Mouse (Mus musculus) heart, embryonic 10.5 days (tissue): ENCODE data around the gene Ap3d1. TPM values are rescaled to one million over a fixed set of nuclear protein-coding genes. Genes with fewer than 3 reads are reported as not detected.
A peak's percentile ranks its signal among the peaks of the same experiment; 100 is the strongest.

Source experiments
- DNase-seq: peaks from one replicate; pipeline ENCODE4 v3.0.0-alpha.2; 2017; ENCODE audit warnings: low spot score
- H3K27ac ChIP-seq: fragments of 300-500 bp; sonication (generic); 2 replicates; pipeline ENCODE4 v1.5.1; 2016; ENCODE audit warnings: mild to moderate bottlenecking
- H3K27me3 ChIP-seq: fragments of 300-500 bp; sonication (generic); 2 replicates; pipeline ENCODE4 v1.6.1; 2016; ENCODE audit warnings: mild to moderate bottlenecking; ENCODE audit not compliant: poor library complexity, insufficient read depth, severe bottlenecking
- H3K36me3 ChIP-seq: fragments of 300-500 bp; sonication (generic); 2 replicates; pipeline ENCODE4 v1.6.1; 2016; ENCODE audit warnings: mild to moderate bottlenecking, moderate library complexity
- H3K4me1 ChIP-seq: fragments of 300-500 bp; sonication (generic); 2 replicates; pipeline ENCODE4 v1.6.1; 2016; ENCODE audit warnings: mild to moderate bottlenecking
- H3K4me3 ChIP-seq: fragments of 300-500 bp; sonication (generic); 2 replicates; pipeline ENCODE4 v1.5.1; 2016; ENCODE audit warnings: mild to moderate bottlenecking, moderate library complexity
- H3K9me3 ChIP-seq: fragments of 300-500 bp; sonication (generic); 2 replicates; pipeline ENCODE4 v1.6.1; 2016; ENCODE audit warnings: mild to moderate bottlenecking, moderate library complexity
- WGBS: fragments of 180-500 bp; shearing (Covaris S2); methylation state at CpG from one replicate; pipeline ENCODE4 v1.1.7; 2016; 5-methylcytosine and 5-hydroxymethylcytosine counted together
- polyA plus RNA-seq: library from polyadenylated mRNA; unstranded; fragments of >200 nt; fragmentation: Nextera tagmentation; extraction: Ambion mirVana; gene quantifications from 2 replicates; pipeline ENCODE4 v1.2.1, GENCODE M21; 2016

The Ap3d1 gene
- polyA plus RNA-seq, 1 experiment from 2014 or later = 60.4 TPM

GRCm38 (mm10) chr10:80774549-80774948 is 32.5 kb upstream of the Ap3d1 start:
- no peaks in the 10 kb centered on the region for H3K9me3 ChIP-seq
- DNase-seq = peak; percentile 96
- H3K4me3 ChIP-seq = peak overlapping the region; percentile 20; the same call in 1 of the 2 replicates
- peaks cover 41% of the 10 kb centered on the region for H3K4me1 ChIP-seq
- peak overlapping the region; percentile 86 for H3K27ac ChIP-seq
- WGBS = 7% methylated on average over 2 of the region's 2 CpGs
- H3K36me3 ChIP-seq = peaks cover 95% of the 10 kb centered on the region
- H3K27me3 ChIP-seq = no peaks in the 10 kb centered on the region

- peak overlapping the region; percentile 86 for H3K27ac ChIP-seq
- peaks cover 93% of the 10 kb centered on the region for H3K36me3 ChIP-seq
- no peak for DNase-seq
- H3K9me3 ChIP-seq = no peaks in the 10 kb centered on the region
- H3K27me3 ChIP-seq = no peaks in the 10 kb centered on the region
- peaks cover 41% of the 10 kb centered on the region for H3K4me1 ChIP-seq
- H3K4me3 ChIP-seq = peak overlapping the region; percentile 20
- WGBS = 61% methylated on average over 5 of the region's 5 CpGs
These were observed 31.8 kb upstream of the Ap3d1 start for GRCm38 (mm10) chr10:80773816-80774215.

- Histone ChIP-seq H3K9me3 (no peaks in the 10 kb centered on the region), H3K27ac (no peak overlapping the region), H3K36me3 (peaks cover 86% of the 10 kb centered on the region), H3K27me3 (no peaks in the 10 kb centered on the region), H3K4me3 (no peak overlapping the region), H3K4me1 (peaks cover 39% of the 10 kb centered on the region)
- DNase-seq = no peak
- WGBS = 84% methylated on average over 6 of the region's 6 CpGs
These were observed 26.3 kb upstream of the Ap3d1 start for GRCm38 (mm10) chr10:80768365-80768764.

- H3K4me3 ChIP-seq = no peak overlapping the region
- WGBS = 75% methylated on average over 10 of the region's 10 CpGs
- H3K36me3 ChIP-seq = peaks cover 70% of the 10 kb centered on the region
- H3K4me1 ChIP-seq = peaks cover 45% of the 10 kb centered on the region
- no peaks in the 10 kb centered on the region for H3K9me3 ChIP-seq
- H3K27ac ChIP-seq = no peak overlapping the region
- DNase-seq = no peak
- H3K27me3 ChIP-seq = no peaks in the 10 kb centered on the region
These were observed 24.2 kb upstream of the Ap3d1 start for GRCm38 (mm10) chr10:80766161-80766815.

- Histone ChIP-seq H3K9me3 (no peaks in the 10 kb centered on the region), H3K4me3 (no peak overlapping the region), H3K36me3 (peaks cover 64% of the 10 kb centered on the region), H3K27ac (no peak overlapping the region), H3K27me3 (no peaks in the 10 kb centered on the region), H3K4me1 (peaks cover 50% of the 10 kb centered on the region)
- WGBS = 73% methylated on average over 2 of the region's 2 CpGs
- no peak for DNase-seq
These were observed 23.7 kb upstream of the Ap3d1 start for GRCm38 (mm10) chr10:80765746-80766145.

- 94% methylated on average over 2 of the region's 2 CpGs for WGBS
- Histone ChIP-seq H3K4me1 (peaks cover 73% of the 10 kb centered on the region), H3K36me3 (peaks cover 46% of the 10 kb centered on the region), H3K27me3 (no peaks in the 10 kb centered on the region), H3K9me3 (no peaks in the 10 kb centered on the region), H3K27ac (no peak overlapping the region), H3K4me3 (no peak overlapping the region)
- no peak for DNase-seq
These were observed 21.4 kb upstream of the Ap3d1 start for GRCm38 (mm10) chr10:80763502-80763901.

GRCm38 (mm10) chr10:80761821-80762220 is 19.8 kb upstream of the Ap3d1 start:
- no peaks in the 10 kb centered on the region for H3K9me3 ChIP-seq
- no peak overlapping the region for H3K4me3 ChIP-seq
- no peak overlapping the region for H3K27ac ChIP-seq
- WGBS = 74% methylated on average over 3 of the region's 3 CpGs
- H3K4me1 ChIP-seq = peaks cover 89% of the 10 kb centered on the region
- H3K27me3 ChIP-seq = no peaks in the 10 kb centered on the region
- no peak for DNase-seq
- peaks cover 31% of the 10 kb centered on the region for H3K36me3 ChIP-seq

- Histone ChIP-seq H3K27ac (peak overlapping the region; percentile 24), H3K27me3 (no peaks in the 10 kb centered on the region), H3K4me1 (peaks cover 89% of the 10 kb centered on the region), H3K36me3 (peaks cover 21% of the 10 kb centered on the region), H3K9me3 (no peaks in the 10 kb centered on the region), H3K4me3 (no peak overlapping the region; the same call in 1 of the 2 replicates)
- no peak for DNase-seq
- WGBS = 83% methylated on average over 4 of the region's 4 CpGs
These were observed 18.8 kb upstream of the Ap3d1 start for GRCm38 (mm10) chr10:80760596-80761524.

- 73% methylated on average over 7 of the region's 7 CpGs for WGBS
- Histone ChIP-seq H3K4me3 (no peak overlapping the region), H3K4me1 (peaks cover 81% of the 10 kb centered on the region), H3K27me3 (no peaks in the 10 kb centered on the region), H3K36me3 (peaks cover 4% of the 10 kb centered on the region; the same call in 1 of the 2 replicates), H3K27ac (peak overlapping the region; percentile 56; the same call in 1 of the 2 replicates), H3K9me3 (no peaks in the 10 kb centered on the region)
- DNase-seq = no peak
These were observed 16.6 kb upstream of the Ap3d1 start for GRCm38 (mm10) chr10:80758651-80759050.

- Histone ChIP-seq H3K36me3 (no peaks in the 10 kb centered on the region), H3K27ac (peak overlapping the region; percentile 56; the same call in 1 of the 2 replicates), H3K27me3 (no peaks in the 10 kb centered on the region), H3K4me3 (peak overlapping the region; percentile 29), H3K4me1 (peaks cover 74% of the 10 kb centered on the region), H3K9me3 (no peaks in the 10 kb centered on the region)
- DNase-seq = peak; percentile 89
- 29% methylated on average over 5 of the region's 5 CpGs for WGBS
These were observed 15.7 kb upstream of the Ap3d1 start for GRCm38 (mm10) chr10:80757717-80758116.

GRCm38 (mm10) chr10:80756967-80757366 is 14.9 kb upstream of the Ap3d1 start:
- Histone ChIP-seq H3K36me3 (no peaks in the 10 kb centered on the region), H3K4me3 (peak overlapping the region; percentile 100), H3K4me1 (peaks cover 75% of the 10 kb centered on the region), H3K9me3 (no peaks in the 10 kb centered on the region), H3K27me3 (no peaks in the 10 kb centered on the region), H3K27ac (peak overlapping the region; percentile 7; the same call in 1 of the 2 replicates)
- no peak for DNase-seq
- 72% methylated on average over 4 of the region's 4 CpGs for WGBS

GRCm38 (mm10) chr10:80756509-80756908 is 14.4 kb upstream of the Ap3d1 start:
- H3K4me1 ChIP-seq = peaks cover 75% of the 10 kb centered on the region
- 62% methylated on average over 2 of the region's 2 CpGs for WGBS
- H3K27me3 ChIP-seq = no peaks in the 10 kb centered on the region
- H3K9me3 ChIP-seq = no peaks in the 10 kb centered on the region
- peak overlapping the region; percentile 100 for H3K4me3 ChIP-seq
- H3K27ac ChIP-seq = peak overlapping the region; percentile 100; the same call in 1 of the 2 replicates
- DNase-seq = no peak
- no peaks in the 10 kb centered on the region for H3K36me3 ChIP-seq

- 17% methylated on average over 3 of the region's 3 CpGs for WGBS
- peak overlapping the region; percentile 100 for H3K27ac ChIP-seq
- peaks cover 75% of the 10 kb centered on the region for H3K4me1 ChIP-seq
- DNase-seq = no peak
- no peaks in the 10 kb centered on the region for H3K9me3 ChIP-seq
- no peaks in the 10 kb centered on the region for H3K27me3 ChIP-seq
- H3K36me3 ChIP-seq = no peaks in the 10 kb centered on the region
- H3K4me3 ChIP-seq = peak overlapping the region; percentile 100
These were observed 14.0 kb upstream of the Ap3d1 start for GRCm38 (mm10) chr10:80756099-80756498.
